Mouse (Mus musculus) monocyte, adult 5-6 weeks (primary cell): ENCODE measurements around the gene Hist1h2ac. TPM values are rescaled to one million over a fixed set of nuclear protein-coding genes. Genes with fewer than 3 reads are reported as not detected.
A peak's percentile ranks its signal among the peaks of the same experiment; 100 is the strongest.

ENCODE experiments used
- ATAC-seq: fragments of 153-309, 156-312 bp; replicated peaks from 2 replicates; pipeline ENCODE4 v1.8.0; 2017; ENCODE audit warnings: mild to moderate bottlenecking; ENCODE audit not compliant: low TSS enrichment, insufficient number of reproducible peaks, severe bottlenecking, poor library complexity, low FRiP score
- total RNA-seq: library from RNA; stranded (forward); fragments of 200-1000, 200-491, 200-594 nt; gene quantifications from 3 replicates; pipeline ENCODE4 v1.2.3, GENCODE M21; 2017

The Hist1h2ac gene
- 5.0 to 8.9 TPM (median 8.3 TPM) in 3 replicates for total RNA-seq

DNA sequence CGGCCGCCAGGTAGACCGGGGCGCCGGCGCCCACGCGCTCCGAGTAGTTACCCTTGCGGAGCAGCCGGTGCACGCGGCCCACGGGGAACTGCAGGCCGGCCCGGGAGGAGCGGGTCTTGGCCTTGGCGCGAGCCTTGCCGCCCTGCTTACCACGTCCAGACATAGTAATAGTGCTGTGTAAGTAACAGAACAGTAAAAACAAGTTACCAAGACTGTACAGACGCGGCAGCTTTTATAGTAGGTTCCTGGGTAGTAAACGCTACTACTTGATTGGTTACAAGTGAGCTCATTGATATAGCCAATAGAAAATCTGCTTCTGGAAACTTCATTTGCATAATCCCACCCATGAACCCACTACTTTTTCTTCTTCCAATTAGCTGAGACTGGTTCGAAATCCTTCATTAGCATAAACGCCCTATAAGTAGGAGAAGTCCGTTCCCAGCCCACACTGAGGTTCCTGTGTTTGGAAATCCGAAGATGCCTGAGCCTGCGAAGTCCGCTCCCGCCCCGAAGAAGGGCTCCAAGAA is at the start of gene Hist1h2ac, which contains the start of gene Hist1h2bc:
TSS of gene Hist1h2ac (minus strand) at position 194 of the 527 bp plus-strand sequence.
TSS of gene Hist1h2bc (plus strand) at position 445 of the 527 bp plus-strand sequence.
- peak; percentile 86 for ATAC-seq

DNA sequence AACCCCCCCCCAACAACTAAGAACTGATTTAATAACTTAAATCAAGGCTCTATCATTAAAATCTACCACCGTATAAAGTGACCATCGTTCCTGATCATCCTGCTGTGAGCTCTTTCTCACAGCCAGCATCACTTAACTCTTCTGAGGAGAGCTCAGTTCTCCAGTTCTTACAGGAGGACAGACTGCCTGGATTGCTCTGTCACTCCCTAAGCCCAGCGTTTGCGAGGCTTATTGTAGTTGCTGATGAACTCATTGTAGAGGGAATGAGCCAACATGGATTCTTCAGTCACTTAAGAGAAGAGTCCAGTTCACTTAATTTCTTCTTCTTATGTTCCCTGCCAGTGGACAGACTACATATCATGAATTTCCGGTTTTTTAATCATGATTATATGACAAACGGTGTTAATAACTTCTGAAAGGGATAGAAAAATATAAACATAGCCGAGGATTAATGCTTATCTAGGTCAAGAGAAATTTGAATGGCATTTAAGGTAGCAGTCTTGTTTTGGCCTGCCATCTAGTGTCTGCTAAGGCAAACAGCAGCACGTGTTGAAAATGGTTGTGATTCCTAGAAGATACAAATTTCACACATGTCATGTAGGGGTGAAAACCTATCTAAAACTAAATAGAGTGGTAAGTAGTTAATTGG is 48.5 kb upstream of the Hist1h2ac start:
- peak; percentile 64; the same call in 1 of the 2 replicates for ATAC-seq

- ATAC-seq = no peak
Measured at GRCm38 (mm10) chr13:23730479-23730878, 46.7 kb upstream of the Hist1h2ac start.

GRCm38 (mm10) chr13:23729706-23730105 is 46.0 kb upstream of the Hist1h2ac start:
- ATAC-seq = no peak

DNA sequence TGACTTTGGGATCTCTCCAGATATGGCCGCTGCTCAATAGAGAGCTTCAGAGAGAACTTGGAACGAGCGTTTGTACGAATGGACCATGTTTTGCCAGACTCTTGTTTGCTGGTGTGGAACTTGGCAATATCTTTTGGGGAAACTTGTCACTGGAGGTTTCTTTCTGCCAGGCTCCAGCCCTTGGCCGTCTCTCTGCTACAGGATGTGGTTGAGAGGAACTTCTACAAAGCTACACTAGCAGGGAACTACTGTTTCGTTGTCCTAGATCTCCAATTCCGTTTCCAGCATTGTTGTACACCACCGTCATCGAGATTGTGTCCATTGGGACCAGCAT is 45.4 kb upstream of the Hist1h2ac start:
- peak; percentile 58; the same call in 1 of the 2 replicates for ATAC-seq

- ATAC-seq = no peak
Measured at GRCm38 (mm10) chr13:23728472-23729191, 44.9 kb upstream of the Hist1h2ac start.

DNA sequence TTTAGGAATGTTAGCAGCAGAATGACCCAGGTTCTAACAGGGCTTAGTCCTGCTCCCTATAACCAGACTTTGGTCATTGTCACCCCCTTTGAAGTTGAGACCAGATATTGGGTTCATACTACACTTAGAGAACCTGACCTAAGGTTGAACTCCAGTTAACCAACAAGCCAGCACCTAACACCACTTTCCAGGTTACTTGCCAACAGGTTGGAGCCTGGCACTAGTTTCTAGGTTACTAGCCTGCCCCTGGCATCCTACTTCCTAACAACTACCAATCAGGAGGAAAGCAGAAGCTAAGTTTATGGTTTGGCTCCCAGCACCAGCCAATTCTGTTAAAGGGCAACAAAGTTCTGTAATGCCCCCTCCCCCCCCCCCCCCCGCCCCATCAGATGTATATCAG is 41.5 kb upstream of the Hist1h2ac start:
- peak; percentile 57; the same call in 1 of the 2 replicates for ATAC-seq

DNA sequence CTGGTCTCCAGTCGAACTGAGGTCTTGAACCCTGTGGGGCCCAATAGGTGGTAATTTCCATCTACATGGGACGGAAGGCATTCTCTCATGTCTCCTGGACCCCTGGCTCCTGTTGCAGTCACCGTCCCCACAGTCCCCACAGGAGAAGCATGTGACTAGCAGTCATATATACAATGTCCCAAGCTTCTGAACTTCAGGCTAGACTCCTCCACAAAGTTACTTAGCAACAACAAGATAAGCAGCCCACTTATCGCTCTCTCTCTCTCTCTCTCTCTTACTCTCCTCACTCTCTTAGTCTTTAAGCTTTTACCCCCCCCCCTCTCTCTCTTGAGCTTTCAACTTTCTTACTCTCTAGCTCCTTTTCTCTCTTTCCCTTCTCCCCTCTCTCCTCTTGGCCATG is 40.5 kb upstream of the Hist1h2ac start:
- ATAC-seq = no peak

- peak; percentile 75 for ATAC-seq
Measured at GRCm38 (mm10) chr13:23717593-23718245, 34.0 kb upstream of the Hist1h2ac start.

DNA sequence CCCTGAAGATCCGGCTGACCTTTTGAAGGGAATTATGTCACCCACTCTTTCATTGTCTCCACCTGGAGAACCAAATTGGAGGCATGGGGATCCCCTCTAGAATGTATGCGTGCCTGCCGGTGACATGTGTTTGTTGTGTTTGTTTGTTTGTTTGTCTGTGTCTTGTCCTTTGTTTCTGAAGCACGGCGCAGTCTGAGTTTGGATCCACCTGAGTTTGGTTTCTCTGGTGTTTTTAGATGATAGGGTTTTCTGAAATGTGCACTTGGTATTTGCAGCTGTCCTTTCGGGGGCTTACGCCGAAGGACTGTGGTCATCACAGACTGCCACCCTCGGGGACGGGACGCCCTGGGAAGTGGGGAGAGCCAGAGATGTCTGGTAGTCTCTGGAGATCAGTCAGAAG is 33.4 kb upstream of the Hist1h2ac start:
- no peak for ATAC-seq

DNA sequence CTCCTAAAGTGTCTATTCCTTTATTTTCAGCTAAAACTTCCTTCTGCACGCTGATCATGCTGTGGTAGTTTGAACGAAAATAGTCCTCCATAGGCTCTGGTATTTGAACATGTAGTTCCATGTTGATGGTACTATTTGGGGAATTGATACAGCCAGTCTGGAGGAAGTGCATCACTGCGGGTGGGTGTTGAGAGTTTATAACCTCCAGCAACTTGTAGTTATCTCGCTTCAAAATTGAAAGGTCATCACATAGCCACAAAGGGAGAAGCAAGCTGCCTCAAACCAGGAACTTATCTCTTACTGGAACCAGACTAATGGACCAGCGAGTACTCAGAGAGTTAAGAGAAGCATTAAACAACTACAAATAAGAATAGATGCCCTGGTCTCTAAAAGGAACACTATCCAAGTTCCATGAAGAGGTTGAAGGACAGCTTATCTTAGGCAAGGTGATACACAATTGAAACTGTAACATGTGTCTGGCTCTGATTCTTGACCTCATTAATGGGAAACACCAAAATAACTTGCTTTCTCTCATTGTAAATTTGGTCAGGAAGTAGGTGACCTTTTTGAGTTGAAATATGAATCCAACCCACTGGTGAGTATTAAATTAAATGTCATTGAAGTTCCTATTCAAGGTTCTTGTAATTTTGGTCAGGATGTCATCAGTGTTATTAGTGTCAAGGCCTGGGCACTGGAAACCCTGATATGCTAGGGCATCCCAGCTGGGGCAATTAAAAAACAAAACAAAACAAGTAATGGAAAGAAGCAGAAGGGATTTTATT is 32.7 kb upstream of the Hist1h2ac start:
- peak; percentile 88 for ATAC-seq

- peak; percentile 64 for ATAC-seq
Measured at GRCm38 (mm10) chr13:23710374-23711089, 26.8 kb upstream of the Hist1h2ac start, which contains the start of gene Hfe. Gene Hfe (minus strand): TSS chr13:23710854.

DNA sequence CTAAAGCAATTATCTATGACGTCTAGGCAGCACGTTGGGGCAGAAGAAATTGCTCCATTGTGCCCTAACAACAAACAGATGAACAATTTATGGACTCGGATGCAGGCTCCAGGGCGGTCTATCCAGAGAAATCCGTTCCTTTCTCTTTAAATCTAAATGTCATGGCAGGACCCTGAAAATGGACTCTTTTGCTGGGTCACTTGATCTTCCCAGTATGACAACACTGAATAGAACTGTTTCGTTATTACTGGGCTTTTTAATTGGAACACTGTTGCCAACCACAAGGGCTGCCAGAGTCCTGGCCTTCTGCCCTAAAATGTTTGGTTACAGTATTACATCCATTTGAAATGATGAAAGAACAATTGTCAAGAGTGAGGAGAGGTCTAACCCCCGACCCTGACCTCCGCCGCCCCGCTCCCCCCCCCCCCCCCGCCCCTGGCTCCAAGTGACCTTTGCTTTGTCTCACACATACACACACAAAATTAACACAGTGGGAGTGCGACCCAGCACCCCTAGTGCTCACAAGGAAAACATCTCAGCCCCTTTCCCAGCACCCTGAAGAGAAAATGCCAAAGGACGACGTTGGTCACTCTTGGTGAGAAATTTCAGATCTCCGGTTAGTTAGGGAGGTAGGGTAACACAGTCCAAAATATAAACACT is 26.1 kb upstream of the Hist1h2ac start:
- no peak for ATAC-seq

DNA sequence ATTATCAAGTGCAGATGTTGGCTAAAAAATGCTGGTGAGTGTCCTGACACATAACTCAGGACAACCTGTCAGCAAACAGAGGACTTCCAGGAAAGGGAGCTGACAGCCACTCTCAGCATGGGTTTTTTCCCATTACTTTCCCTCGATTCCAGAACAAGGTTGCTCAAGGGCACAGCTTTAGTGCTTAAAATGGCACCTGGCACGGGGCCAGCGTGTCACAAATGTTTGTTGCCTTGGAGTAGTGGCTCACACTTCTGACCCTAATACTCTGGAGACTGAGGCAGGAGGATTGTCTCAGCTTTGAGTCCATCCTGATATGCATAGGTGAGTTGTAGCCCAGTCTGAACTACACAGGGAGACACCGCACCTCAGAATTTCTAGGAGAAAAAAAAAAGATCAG is 24.9 kb upstream of the Hist1h2ac start:
- ATAC-seq = no peak

- no peak for ATAC-seq
Measured at GRCm38 (mm10) chr13:23708041-23708440, 24.3 kb upstream of the Hist1h2ac start.

GRCm38 (mm10) chr13:23706771-23707170 is 23.0 kb upstream of the Hist1h2ac start:
- ATAC-seq = no peak

DNA sequence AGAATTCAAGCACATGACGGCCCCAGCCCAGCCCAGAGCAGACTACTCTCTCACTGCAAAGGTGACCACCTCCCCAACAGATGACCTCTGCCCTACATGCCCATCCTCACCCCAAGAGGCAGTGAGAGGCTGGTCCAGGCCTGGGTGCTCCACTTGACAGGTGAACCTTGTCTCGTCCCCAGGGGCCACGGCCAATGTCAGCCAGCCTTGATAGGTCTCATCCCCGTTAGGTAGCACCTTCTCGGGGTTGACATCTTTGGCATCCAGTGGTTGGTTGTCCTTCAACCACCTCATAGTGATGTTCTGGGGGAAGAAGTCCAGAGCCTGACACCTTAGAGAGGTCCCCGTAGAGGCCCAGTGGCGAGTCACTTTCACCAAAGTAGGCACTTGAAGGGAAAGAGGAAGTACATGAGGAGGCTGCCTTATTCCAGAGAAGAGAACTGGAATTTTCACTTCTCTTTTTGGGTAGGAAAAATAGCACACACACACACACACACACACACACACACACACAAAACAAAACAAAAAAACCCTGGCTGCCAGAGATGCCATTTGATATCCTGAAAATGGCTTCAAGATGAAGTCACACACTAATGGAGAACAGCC is 22.1 kb upstream of the Hist1h2ac start:
- peak; percentile 45 for ATAC-seq
